Mouse (Mus musculus): ENCODE data around the gene Sorcs1.

Gene Sorcs1

DNA sequence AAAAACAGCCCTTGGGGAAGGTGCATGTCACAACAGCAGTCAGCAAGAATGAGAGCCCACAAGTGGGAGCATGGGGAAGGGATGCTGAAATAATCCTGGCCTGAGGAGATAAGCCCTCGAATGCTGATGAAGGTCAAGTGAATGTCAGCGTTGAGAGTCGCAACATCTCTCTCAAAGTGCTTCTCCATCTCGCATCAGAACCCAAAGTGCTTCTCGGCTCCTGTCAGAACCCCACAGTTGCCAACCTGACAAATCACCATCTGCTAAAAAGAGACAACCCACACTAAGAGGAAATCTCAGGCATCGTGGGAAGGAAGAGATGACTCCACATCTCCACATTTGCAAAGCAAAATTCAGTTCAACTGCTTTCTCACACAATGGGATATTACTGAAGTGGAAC, 119.7 kb downstream of the Sorcs1 start:
- DNase-seq (ENCODE audit: low spot score), result no peak

DNA sequence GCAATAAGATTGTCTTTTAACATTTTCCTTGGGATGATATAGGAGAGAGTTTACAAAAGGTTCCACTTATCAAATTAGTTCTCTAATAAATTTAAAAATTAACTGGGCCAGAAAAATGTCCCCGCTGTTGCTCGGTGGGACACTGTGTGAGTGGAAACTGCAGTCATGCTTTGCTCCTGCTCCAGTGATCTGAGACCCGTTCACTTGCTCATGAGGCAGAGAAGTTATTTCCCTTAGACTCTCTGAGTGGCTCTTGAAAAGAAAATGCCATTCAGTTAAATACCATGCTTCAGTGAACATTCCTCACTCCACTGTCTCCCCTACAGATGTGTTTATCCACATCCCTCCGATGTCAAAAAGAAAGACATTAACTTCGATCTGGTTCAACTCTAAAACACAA, 144.4 kb downstream of the Sorcs1 start:
- DNase-seq (ENCODE audit: low spot score), result no peak

DNA sequence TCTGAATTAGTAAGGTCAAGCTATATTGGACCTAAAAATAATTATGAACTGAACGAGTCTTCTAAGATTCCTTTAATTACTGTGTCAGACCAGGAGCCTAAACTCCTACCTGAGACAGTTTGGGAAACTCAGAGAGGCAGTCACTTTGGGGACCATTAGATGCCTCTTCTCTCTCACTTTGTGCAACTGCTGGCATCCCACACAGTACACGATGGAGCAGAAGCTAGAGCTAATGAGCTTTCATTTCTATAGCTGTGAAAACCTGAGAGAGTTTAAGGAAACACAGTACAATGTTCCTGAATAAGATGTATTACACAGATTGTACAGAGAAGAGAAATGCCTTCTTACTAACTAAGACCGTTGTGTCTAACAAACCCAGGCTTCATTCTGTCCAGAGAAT, 150.6 kb downstream of the Sorcs1 start:
- DNase-seq (ENCODE audit: low spot score), result no peak

DNA sequence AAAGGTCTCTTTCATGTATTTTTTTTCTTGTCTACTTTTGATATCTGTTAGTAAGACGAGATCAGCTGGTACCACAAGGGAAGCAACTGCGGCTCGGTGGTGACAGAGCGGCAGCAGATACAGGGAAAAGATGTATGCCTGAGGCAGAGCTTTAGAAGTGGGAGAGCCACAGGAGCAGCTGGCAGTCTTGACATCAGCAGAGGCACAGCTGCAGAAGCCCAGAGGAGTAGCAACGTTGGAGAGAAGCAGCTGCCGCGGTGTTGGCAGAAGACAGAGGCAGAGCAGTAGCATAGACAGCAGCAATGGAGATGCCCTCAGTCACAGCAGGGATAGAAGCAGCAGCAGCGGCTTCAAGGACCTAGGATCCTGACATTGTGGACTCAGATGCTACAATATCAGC, 152.4 kb downstream of the Sorcs1 start:
- no peak for DNase-seq (ENCODE audit: low spot score)

DNA sequence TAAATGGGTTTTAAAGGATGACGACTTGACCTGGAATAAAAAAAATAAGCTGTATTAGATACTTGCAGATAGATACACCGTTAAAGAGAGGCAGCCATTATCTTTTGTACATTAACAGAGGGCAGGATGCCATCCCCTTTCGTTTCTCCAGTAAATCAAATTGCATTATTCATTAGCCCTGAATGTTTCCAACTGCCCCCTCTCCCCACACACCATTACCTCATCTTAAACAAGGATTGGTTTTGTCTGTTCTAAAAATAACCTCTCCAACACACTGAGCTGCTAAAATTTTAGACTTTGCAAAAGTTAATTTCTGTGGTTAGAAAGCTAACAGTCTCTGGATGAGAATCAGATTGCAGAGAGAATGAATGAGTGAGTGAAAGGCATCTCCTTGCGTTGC, 156.5 kb downstream of the Sorcs1 start:
- DNase-seq (ENCODE audit: low spot score), result no peak

DNA sequence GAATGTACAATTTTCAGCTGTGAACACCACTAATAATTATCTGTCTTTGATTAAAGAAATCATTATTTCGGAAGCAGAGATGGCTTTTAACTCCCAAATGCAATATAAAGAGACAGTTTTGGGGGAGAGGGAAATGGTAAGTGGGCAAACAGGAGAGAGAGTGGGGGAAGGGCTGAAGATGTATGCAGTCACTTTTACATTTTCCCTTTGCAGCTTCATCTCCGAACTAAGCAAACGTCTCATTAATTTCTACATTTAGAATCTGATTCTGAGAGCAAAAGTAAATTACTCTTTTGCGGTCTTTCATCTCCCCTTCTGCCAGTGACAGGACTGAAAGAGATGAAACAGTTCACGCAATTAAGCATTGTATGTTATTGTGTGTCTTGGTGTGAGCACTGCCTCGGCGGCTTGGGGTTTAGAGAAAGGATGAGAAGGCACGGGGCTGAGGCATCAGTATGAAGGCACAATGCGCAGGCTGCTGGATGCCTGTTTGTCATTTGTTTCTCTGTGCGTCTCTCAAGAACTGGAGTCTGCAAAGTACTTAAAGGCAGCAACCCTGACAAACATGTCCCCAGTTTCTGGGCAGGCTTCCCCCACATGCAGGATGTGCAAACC, 163.3 kb downstream of the Sorcs1 start:
- DNase-seq (ENCODE audit: low spot score), result no peak

DNA sequence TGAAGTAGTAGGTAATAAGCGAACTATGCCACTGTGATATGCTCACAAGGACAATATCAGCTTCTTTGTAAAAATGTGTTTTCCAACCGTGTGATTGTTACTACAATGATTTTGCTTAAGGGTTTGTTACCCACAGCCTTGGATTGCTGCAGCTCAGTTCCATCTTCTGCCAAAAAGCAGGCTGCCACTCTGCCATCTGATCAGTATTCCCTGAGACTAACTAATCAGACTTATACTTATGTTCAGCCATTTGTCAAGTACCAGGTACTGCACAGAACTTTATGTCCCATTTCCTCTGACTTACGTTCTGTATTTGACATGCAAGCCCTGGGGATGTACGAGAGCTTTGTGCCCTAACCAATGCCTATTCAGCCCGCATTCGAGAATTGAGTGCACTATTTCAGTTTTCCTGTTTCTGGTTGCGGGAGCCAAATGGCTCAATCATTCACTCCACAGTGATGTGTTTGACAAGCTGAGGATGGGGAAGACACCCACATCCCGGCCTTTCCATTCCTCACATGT, 164.1 kb downstream of the Sorcs1 start:
- no peak for DNase-seq (ENCODE audit: low spot score)

DNA sequence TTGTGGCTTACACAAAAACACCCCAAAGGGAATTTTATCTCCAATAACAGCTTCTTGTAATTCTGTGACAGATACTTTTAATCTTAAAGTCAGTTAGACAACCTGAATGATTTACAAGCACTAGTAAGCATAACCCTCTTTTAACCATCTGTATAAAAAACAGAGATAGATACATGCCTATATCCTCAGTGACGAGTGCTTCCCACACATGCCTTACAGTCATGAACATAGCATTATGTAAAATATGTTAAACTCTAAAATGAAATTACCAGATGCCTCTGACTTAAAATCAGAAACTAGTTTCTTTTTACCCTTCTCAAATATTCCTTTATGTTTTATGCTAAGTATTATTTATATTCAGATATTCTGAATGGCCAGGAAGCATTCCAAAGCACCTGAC, 175.6 kb downstream of the Sorcs1 start:
- no peak for DNase-seq (ENCODE audit: low spot score)

DNA sequence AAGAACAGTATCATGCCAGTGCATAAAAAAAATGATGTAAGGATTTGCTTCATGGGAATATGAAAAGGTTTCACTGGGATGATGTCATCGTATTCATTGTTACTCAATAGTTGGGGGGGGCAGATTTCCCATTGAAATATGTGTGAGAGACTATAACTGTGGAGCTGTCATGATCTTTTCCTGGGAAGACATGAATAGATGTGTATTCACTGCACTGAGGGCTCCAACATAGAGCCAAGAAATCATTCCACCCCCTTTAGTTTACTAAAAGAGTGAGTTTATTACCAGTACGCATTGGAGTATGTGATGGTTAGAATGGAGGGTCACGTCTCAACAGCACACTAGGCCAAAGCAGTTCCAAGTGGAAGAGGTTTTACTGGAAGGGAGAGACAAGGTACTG, 187.3 kb downstream of the Sorcs1 start:
- DNase-seq (ENCODE audit: low spot score), result no peak

DNA sequence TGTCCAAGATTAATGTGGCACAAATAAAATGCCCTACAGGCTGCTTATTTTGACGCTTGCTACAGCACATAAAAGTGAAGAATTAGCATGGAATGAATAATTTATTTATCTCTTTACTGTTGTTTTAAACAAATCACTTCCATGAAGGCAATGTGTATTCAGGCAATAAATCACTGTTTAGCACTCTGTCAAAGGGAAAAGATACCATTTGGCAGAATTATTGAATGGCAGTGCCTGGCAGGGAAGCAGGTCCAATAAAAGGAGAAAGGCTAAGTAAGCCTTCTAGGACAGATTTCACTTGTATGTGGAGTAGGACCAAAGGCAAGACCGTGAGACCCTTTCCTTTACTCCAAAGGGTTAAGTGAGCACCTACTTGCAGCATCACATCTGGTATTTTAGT, 187.7 kb downstream of the Sorcs1 start:
- DNase-seq (ENCODE audit: low spot score), result no peak

DNA sequence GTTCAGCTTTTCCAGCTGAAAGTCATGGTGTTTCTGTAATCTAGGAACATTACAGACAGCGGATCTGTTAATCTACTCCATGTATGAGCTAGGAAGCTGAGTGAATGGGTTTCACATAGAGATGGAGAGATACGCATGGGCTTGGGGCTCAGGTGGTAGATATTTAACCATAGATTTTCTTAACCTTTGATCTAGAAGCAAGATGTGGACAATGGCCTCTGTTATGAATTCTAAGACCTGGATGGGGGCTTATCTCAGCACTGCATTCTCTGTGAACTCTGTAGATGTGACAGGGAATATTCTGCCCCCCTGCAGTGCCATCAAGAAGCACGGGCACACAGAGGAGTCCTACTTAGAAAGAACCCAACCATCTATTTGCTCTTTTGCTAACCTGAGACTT, 188.7 kb downstream of the Sorcs1 start:
- DNase-seq (ENCODE audit: low spot score), result no peak

DNA sequence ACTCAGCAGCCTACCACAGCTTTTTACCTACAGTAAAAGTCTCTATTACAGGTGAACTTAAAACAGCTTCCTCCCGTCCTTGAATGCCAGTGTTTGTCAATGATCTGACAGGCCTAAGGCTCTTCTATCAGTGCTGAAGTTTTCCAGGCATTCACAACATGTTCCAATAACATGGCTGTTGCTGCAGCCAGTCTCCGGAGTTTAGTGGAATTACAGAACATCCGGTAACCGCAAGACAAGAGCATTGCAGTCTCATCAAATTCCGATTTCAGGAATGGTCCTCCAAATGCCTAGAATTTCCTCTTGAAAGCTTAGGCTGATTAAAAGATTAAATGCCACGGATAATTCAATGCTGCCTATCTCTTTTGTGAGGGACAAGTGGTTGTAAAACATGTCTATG, 190.0 kb downstream of the Sorcs1 start:
- DNase-seq (ENCODE audit: low spot score), result no peak

DNA sequence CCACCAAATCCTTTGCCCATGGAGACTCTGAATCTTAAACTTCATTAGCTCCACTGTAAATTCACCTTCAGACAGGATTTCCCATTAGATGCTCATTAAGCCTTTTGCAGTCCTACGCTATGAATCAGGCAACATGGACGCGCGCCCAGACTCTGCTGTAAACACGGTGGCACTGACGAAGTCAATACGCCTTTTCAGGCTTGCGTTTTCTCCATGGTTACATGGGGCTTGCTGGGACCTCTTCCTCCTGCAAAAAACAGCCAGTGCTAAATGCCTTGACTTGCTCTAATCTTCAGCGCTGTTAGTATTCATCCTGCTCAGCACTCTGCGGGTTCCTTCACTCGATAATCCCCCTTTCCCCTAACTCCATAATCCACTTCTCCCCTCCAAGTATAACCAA, 190.7 kb downstream of the Sorcs1 start:
- DNase-seq (ENCODE audit: low spot score), result no peak

DNA sequence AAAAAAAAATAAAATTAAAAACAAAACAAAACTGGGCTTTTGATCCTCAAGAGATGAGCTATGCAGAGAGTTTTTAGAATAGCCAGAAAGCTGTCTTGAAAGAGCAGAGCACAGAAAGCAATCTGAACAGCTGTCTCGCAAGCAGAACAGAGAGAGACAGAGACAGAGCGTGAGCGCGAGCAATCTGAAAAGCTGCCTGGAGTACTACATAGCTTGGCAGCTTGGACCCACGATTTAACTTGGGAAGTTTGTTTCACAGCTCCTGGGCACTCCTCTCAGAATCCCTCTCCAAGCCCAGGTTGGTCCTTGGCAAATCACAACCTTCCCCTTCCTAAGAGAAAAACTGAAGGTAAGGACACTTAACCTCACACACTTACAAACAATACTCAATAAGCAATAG, 192.1 kb downstream of the Sorcs1 start:
- DNase-seq (ENCODE audit: low spot score), result no peak

DNA sequence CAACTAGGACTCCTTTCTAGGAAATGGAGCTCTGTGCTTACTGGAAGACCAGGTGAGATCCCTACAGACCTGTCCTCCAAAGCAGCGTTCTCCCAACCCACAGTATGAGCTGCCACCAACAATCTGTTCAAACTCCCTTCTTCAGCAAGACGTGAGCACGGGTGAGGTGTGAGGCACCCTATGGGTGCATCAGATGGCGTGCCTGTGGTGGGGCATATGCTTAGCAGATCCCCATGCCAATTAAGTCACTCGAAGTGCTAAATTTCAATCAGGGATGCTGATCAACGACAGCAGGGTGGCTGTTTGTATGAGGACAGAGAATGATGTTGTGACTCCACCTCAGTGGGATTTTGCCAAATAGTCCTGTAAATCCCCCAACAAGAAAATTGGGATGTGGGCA, 201.7 kb downstream of the Sorcs1 start:
- no peak for DNase-seq (ENCODE audit: low spot score)

DNA sequence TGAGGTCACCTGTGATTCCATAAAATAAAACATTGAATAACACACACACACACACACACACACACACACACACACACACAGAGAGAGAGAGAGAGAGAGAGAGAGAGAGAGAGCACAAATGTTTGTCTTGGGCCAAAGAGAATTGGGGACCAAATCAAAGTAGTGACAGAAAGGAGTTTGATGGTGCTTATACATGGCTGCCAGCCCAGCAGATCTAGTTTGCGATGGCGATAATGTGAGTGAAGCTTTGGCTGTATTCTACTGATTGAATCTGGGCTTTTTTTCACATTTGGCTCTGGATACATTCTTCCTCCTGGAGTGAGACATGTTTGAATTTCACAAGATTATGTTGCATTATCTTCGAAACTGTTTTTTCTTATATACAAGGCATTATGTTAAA, 209.9 kb downstream of the Sorcs1 start:
- no peak for DNase-seq (ENCODE audit: low spot score)

DNA sequence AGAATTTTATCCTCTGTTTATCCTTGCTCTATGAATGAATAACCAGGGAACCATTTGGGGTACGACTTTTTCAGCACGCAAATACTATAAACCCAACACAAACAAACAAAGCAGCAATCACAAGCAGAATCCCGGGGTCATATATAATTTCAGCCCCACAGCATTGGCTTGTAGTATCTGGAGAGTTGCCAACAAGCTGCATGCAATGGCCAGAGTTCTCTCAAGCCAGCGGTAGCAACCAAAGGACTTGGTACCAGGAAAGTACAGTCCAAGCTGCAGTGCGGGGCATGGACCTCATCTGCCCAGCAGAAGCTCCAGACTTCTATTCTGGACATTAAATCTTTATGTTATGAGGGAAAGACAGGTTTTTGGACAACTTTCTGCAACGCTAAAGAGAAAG, 213.6 kb downstream of the Sorcs1 start:
- no peak for DNase-seq (ENCODE audit: low spot score)

DNA sequence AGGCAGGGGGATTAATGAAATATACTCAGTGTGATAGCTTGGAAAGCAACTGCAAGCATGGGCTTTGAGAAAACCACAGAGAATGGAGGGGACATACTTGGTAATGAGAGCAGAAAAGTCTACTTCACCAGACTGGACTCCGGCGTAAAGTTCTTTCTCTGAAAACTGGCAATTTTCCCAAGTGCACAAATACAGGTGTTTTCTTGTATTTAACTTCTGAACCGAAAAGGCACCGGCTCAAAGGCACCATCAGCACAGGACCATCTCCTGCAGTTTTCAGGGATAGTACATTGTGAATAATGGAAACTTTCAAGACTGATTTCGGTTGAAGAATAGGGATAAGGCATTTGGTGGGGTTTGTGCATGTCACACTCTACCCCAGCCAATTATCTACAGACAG, 219.9 kb downstream of the Sorcs1 start:
- no peak for DNase-seq (ENCODE audit: low spot score)

DNA sequence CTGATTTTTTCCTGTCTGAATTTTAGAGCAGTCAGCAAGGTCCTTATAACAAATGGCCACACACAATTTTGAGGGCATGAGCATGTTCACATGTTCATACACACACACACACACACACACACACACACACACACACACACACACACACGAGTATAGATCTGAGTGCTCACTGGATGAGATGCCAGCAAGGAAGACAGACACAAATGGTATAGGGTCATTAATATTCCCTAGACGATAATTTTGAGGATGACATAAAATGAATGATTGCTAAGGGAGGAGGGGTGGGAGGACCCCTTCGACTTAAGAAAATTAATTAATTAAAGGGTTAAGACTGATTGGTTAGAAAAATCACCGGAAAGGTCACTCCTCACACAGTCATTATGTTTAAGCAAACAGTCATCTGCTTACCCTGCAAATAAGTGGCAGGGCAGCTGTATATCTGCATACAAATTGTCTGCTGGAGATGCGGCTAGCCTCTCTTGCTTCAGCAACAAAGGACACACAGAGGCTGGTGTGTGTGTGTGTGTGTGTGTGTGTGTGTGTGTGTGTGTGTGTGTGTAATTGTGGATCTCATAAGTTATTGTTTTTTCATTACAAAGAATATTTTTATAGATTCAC, 221.1 kb downstream of the Sorcs1 start:
- no peak for DNase-seq (ENCODE audit: low spot score)

DNA sequence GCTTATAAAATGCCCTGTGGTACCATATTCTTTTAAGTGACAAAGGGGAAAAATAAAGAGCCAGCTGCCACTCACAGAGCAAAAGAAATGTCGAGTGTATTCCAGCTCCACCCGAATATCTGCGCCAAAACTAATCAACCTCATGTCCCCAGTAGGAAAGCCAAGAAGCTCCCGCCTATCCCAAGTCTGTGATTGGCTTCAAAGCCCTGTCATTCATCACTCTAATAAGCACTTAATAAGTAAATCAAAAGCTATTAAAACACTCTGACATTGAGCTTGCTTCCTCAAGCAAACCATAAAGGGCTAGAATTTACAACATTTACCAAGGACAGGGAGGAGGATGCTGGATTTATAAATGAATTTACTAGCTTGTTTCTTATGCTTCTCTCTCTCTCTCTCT, 237.3 kb downstream of the Sorcs1 start:
- DNase-seq (ENCODE audit: low spot score), result no peak

DNA sequence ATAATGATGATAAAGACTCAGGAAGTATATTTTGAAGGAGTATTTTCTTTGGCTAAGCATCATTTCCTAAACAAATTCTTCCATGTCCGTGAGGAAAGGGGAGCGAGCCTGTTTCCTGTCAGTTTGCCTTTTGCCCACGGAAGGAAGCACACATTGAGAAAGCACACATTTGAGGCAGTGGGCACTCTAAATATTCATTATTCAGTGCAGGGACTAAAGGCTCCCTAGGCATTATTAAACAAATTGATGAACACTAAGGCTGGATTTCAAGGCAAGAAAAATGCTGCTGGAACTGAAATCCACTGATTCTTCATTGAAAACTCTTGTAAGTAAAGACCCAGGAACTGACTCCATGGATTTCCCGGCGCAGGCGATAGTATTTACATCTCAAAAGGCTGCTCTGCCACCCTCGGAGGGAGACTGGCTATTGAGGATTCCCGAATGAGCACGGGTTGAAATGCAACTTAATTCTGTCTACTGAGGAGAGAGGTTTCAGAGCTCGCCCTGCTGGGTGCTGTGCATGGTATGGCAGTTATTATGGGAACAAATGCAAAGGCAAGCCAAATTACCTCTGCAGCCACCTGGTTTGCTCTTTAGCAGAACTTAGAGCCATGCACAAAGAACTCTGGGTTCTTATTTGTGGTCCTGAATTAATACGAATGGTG, 238.1 kb downstream of the Sorcs1 start:
- DNase-seq (ENCODE audit: low spot score), result no peak

DNA sequence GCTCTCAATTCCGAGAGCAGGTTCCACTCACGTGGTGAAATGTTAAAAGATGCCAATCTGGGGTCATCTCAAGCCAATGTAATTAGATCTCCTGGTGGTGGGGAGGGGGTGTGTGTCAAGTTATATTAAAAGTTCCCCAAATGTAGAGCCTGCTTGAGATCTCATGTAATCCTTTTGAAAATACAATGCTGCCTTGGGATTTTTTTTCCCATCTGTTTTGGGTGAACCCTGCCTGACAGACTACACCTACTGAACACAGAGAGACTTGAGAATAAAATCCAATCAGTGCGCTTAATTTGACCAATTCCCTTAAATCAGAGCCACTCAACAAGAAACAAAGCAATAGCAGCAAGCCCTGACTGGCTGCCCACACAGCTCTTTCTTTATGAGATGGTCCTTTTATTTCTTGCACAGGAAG, 239.0 kb downstream of the Sorcs1 start:
- DNase-seq (ENCODE audit: low spot score), result no peak

DNA sequence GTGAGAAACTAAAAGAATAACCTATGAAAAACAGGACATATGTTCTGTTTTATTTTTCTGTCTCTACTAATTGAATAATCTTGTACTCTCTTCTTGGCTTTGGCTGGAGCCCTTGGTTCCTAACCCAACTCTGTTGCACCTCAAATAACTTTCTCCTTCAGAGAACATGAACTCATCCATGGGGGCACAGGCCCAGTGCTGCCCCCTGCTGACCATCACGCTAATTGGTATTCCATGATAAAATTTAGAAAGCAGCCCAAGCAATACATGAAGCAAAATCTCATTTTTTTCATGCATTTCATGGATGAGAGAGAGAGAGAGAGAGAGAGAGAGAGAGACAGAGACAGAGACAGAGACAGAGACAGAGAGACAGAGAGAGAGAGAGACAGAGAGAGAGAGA, 255.5 kb downstream of the Sorcs1 start:
- no peak for DNase-seq (ENCODE audit: low spot score)

All from ovary, postnatal 10 days (tissue).